Mouse (Mus musculus) neural tube, embryonic 15.5 days (tissue): ENCODE measurements at regions not wholly inside any gene's neighbourhood (a gene's known extent, or its start where the extent isn't known, plus 50 kb on each side); places are given as distances from the start of the nearest gene placed in this dataset.

ENCODE experiments used
- ATAC-seq: fragments of 200-750 bp; cut with Nextera tagmentation; 2 replicates; pipeline ENCODE4 v1.8.0; 2017; ENCODE audit warnings: mild to moderate bottlenecking, moderate TSS enrichment, moderate library complexity; ENCODE audit not compliant: low FRiP score
- H3K27ac ChIP-seq: fragments of 300-500 bp; sonication (generic); replicated peaks from 2 replicates; pipeline ENCODE4 v1.5.1; 2015; ENCODE audit warnings: mild to moderate bottlenecking, inconsistent platforms
- H3K27me3 ChIP-seq: fragments of 300-500 bp; sonication (generic); replicated peaks from 2 replicates; pipeline ENCODE4 v1.6.1; 2015; ENCODE audit warnings: inconsistent platforms
- H3K36me3 ChIP-seq: fragments of 300-500 bp; sonication (generic); 2 replicates; pipeline ENCODE4 v1.6.1; 2015; ENCODE audit warnings: inconsistent platforms
- H3K4me1 ChIP-seq: fragments of 300-500 bp; sonication (generic); 2 replicates; pipeline ENCODE4 v1.6.1; 2015; ENCODE audit warnings: inconsistent platforms
- H3K4me2 ChIP-seq: fragments of 300-500 bp; sonication (generic); 2 replicates; pipeline ENCODE4 v1.6.1; 2015; ENCODE audit warnings: inconsistent platforms, mild to moderate bottlenecking, moderate library complexity
- H3K4me3 ChIP-seq: fragments of 300-500 bp; sonication (generic); replicated peaks from 2 replicates; pipeline ENCODE4 v1.5.1; 2015; ENCODE audit warnings: mild to moderate bottlenecking, inconsistent platforms
- H3K9ac ChIP-seq: fragments of 300-500 bp; sonication (generic); replicated peaks from 2 replicates; pipeline ENCODE4 v1.6.1; 2015; ENCODE audit warnings: mild to moderate bottlenecking, inconsistent platforms
- H3K9me3 ChIP-seq: fragments of 300-500 bp; sonication (generic); replicated peaks from 2 replicates; pipeline ENCODE4 v1.6.1; 2016; ENCODE audit warnings: inconsistent platforms
- WGBS: fragments of 180-500 bp; shearing (Covaris S2); methylation state at CpG from one replicate; pipeline ENCODE4 v1.1.7; 2015; ENCODE audit warnings: mixed read lengths; 5-methylcytosine and 5-hydroxymethylcytosine counted together

GRCm38 (mm10) chr13:60237091-60237490, 59.9 kb upstream of the Gas1 start:
- Histone ChIP-seq H3K4me1 (0 out of 2 replicates have a peak, but pooled peaks cover 4% of the 10 kb centered on the region), H3K4me3 (no peak overlapping the region), H3K27ac (no peak overlapping the region), H3K27me3 (no peaks in the 10 kb centered on the region), H3K4me2 (no peak overlapping the region), H3K36me3 (no peaks in the 10 kb centered on the region), H3K9me3 (no peaks in the 10 kb centered on the region), H3K9ac (no peak overlapping the region)
- no peak for ATAC-seq
- 92% methylated on average over 3 of the region's 3 CpGs for whole genome bisulfite sequencing

DNA sequence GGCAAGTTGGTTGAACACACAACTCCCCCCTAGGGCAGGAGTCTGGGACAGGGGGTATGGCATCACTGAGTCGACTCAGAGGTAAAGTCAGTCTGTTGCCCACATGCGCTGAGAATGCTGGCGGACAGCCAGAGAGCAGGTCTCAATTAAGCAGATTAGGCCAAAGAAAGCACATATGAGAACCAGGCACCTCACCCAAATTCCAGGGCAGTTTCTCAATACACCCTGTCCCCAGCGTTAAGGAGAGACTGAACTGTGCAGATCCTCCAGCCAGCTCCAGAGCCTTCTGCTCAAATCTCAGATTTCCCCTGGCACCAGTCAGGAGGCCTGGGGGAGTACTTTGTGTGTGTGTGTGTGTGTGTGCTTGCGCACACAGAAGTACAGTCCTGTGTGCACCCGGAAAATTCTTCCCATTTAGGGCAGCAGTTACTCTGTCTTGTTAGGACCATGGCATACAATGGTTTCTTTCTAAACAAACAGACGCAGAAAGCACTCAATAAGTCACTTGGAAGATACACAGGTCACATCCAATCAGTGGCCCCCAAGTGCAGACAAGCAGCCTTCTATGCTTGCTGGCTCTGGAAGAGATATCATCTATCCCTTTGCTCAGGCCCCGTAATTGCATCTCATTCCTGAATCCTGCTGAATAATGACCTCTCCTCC, 65.4 kb upstream of the Gas1 start:
- ATAC-seq = no peak
- no peaks in the 10 kb centered on the region for H3K27me3 ChIP-seq
- H3K4me3 ChIP-seq = no peak overlapping the region
- no peak overlapping the region for H3K27ac ChIP-seq
- no peaks in the 10 kb centered on the region for H3K36me3 ChIP-seq
- WGBS = 46% methylated on average over 8 of the region's 8 CpGs
- peaks cover 15% of the 10 kb centered on the region for H3K4me1 ChIP-seq
- no peak overlapping the region for H3K9ac ChIP-seq
- no peaks in the 10 kb centered on the region for H3K9me3 ChIP-seq
- no peak overlapping the region for H3K4me2 ChIP-seq

- no peak overlapping the region for H3K4me3 ChIP-seq
- H3K27me3 ChIP-seq = no peaks in the 10 kb centered on the region
- WGBS = 35% methylated on average over 4 of the region's 4 CpGs
- no peak for ATAC-seq
- H3K27ac ChIP-seq = no peak overlapping the region
- H3K9me3 ChIP-seq = no peaks in the 10 kb centered on the region
- no peak overlapping the region for H3K4me2 ChIP-seq
- no peaks in the 10 kb centered on the region for H3K36me3 ChIP-seq
- no peak overlapping the region for H3K9ac ChIP-seq
- H3K4me1 ChIP-seq = peaks cover 15% of the 10 kb centered on the region
Measured at GRCm38 (mm10) chr13:60243110-60243481, 65.9 kb upstream of the Gas1 start.

DNA sequence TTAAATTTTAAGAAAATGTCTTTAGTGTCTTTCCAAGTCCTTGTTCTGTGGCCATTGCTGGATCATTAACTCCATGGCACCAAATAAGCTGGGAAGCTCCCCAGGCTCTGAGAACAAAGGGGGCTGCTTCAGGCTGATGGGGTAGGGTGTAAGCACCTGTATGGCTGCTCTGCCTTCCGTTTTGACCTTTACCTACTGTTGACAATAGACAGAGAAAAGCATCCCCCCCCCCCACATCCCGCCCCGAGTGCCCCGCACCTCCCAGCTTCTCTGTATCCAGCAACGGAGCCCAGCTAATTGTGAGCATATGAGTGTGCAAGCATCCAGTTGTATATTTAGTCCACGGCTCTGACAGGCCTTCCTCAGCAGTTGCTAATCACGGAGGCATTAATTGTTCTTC, 78.0 kb upstream of the Gas1 start:
- Histone ChIP-seq H3K4me2 (no peak overlapping the region), H3K4me3 (no peak overlapping the region), H3K27ac (no peak overlapping the region), H3K27me3 (no peaks in the 10 kb centered on the region), H3K9me3 (no peaks in the 10 kb centered on the region), H3K36me3 (no peaks in the 10 kb centered on the region), H3K4me1 (no peaks in the 10 kb centered on the region), H3K9ac (no peak overlapping the region)
- ATAC-seq = no peak
- 59% methylated on average over 7 of the region's 7 CpGs for WGBS

GRCm38 (mm10) chr13:60255715-60256114, 78.5 kb upstream of the Gas1 start:
- WGBS = 55% methylated on average over 7 of the region's 7 CpGs
- no peak for ATAC-seq
- no peak overlapping the region for H3K4me2 ChIP-seq

DNA sequence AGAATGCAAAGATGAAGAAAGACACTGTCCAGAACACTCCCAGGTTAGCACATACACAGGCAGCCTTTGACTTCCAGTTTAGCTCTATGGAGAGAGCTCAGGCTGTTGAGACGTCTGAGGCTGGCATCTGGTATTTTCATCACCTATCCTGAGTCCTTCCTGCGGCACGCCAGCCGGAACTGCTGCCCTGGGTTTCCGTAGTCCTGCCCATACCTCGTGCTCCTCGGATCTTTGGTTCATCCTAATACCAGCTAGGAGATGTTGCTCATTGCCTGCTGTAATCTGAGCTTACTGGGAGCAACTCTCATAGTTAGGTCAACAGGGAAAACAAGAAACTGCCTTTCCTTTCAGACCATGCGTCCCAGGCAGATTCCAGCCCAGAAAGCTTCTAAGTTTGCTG, 79.8 kb upstream of the Gas1 start:
- Histone ChIP-seq H3K36me3 (no peaks in the 10 kb centered on the region), H3K4me3 (no peak overlapping the region), H3K27ac (no peak overlapping the region), H3K4me1 (no peaks in the 10 kb centered on the region), H3K4me2 (no peak overlapping the region), H3K9me3 (no peaks in the 10 kb centered on the region), H3K9ac (no peak overlapping the region), H3K27me3 (no peaks in the 10 kb centered on the region)
- WGBS = 83% methylated on average over 8 of the region's 8 CpGs
- no peak for ATAC-seq

More at GRCm38 (mm10) chr13:60255715-60256114, 78.5 kb upstream of the Gas1 start:
- no peaks in the 10 kb centered on the region for H3K4me1 ChIP-seq
- H3K9ac ChIP-seq = no peak overlapping the region
- no peak overlapping the region for H3K4me3 ChIP-seq
- H3K27ac ChIP-seq = no peak overlapping the region
- no peaks in the 10 kb centered on the region for H3K27me3 ChIP-seq
- no peaks in the 10 kb centered on the region for H3K36me3 ChIP-seq
- H3K9me3 ChIP-seq = no peaks in the 10 kb centered on the region

- 58% methylated on average over 3 of the region's 3 CpGs for WGBS
- no peak for ATAC-seq
- Histone ChIP-seq H3K27me3 (no peaks in the 10 kb centered on the region), H3K4me3 (no peak overlapping the region), H3K4me1 (no peaks in the 10 kb centered on the region), H3K36me3 (no peaks in the 10 kb centered on the region), H3K4me2 (no peak overlapping the region), H3K27ac (no peak overlapping the region), H3K9me3 (no peaks in the 10 kb centered on the region), H3K9ac (no peak overlapping the region)
Measured at GRCm38 (mm10) chr13:60257878-60258277, 80.7 kb upstream of the Gas1 start.

GRCm38 (mm10) chr13:60262449-60263028, 85.4 kb upstream of the Gas1 start:
- no peak for ATAC-seq
- Histone ChIP-seq H3K27me3 (no peaks in the 10 kb centered on the region), H3K9me3 (no peaks in the 10 kb centered on the region), H3K4me1 (peaks cover 9% of the 10 kb centered on the region), H3K36me3 (no peaks in the 10 kb centered on the region), H3K4me3 (no peak overlapping the region), H3K4me2 (no peak overlapping the region), H3K27ac (no peak overlapping the region), H3K9ac (no peak overlapping the region)
- WGBS = 78% methylated on average over 11 of the region's 11 CpGs

DNA sequence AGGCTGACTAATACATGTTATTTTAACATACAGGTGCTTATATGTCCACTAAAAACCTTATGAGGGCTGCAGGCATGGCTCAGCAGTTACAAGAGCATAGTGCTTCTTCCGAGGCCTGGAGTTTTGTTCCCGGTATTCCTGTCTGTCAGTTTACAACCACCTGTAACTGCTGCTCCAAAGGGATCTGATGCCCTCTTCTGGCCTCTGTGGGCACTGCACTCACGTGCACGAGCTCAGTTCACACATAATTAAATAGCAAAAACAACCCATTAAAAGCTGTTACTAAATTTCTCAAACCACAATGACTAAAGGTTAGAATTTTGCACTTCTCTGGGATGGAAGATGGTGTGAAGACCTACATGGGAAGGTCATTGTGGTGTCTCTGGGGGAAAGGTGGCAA, 87.3 kb upstream of the Gas1 start:
- H3K4me3 ChIP-seq = no peak overlapping the region
- no peaks in the 10 kb centered on the region for H3K9me3 ChIP-seq
- no peaks in the 10 kb centered on the region for H3K27me3 ChIP-seq
- 93% methylated on average over 4 of the region's 4 CpGs for WGBS
- H3K9ac ChIP-seq = no peak overlapping the region
- H3K27ac ChIP-seq = no peak overlapping the region
- H3K4me1 ChIP-seq = peaks cover 22% of the 10 kb centered on the region
- no peaks in the 10 kb centered on the region for H3K36me3 ChIP-seq
- no peak for ATAC-seq
- no peak overlapping the region for H3K4me2 ChIP-seq

DNA sequence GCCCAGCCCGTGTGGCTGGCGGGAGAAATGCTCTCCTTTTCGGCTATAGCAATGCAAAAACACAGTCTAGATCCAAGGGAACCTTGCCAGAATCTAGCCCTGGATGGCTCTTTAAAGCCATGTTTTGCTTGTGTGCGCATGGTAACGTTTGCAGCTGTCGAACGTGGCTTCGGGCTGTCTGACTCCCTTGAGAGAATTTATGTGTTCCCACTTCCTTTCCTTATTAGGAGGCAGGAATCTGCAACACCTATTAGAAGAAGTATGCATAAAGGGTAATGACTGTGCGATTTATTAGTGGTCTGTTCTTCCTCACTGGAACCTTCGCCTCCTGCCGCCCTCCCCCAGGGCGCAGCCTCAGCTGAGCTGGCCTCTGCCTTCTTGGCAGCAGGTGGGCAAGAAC, 90.4 kb upstream of the Gas1 start:
- 13% methylated on average over 12 of the region's 12 CpGs for WGBS
- no peaks in the 10 kb centered on the region for H3K27me3 ChIP-seq
- H3K9ac ChIP-seq = no peak overlapping the region
- ATAC-seq = peak; percentile 62
- H3K4me3 ChIP-seq = no peak overlapping the region; the same call in 1 of the 2 replicates
- H3K4me2 ChIP-seq = peak overlapping the region; percentile 32
- H3K9me3 ChIP-seq = no peaks in the 10 kb centered on the region
- H3K4me1 ChIP-seq = peaks cover 25% of the 10 kb centered on the region
- peak overlapping the region; percentile 43; the same call in 1 of the 2 replicates for H3K27ac ChIP-seq
- H3K36me3 ChIP-seq = no peaks in the 10 kb centered on the region

DNA sequence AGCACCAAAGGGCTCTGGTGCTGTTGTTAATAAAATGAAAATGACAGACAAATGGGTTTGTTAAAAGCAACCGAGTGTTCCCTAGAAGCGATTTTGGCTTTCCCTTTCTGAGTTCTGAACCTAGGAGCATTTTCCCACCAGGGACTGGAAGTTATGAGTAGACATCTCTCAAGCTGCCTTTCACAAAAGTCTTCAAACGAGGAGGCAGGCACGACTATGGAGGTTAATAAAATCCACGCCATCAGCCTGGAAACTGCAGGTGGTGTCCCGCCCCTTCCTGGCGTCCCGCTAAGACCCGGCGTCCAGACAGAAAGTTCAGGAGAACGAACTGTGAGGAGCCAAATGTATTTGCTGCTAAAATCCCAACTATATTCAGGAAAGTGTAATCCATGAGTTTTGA, 91.1 kb upstream of the Gas1 start:
- no peaks in the 10 kb centered on the region for H3K9me3 ChIP-seq
- H3K27ac ChIP-seq = peak overlapping the region; percentile 43; the same call in 1 of the 2 replicates
- H3K27me3 ChIP-seq = no peaks in the 10 kb centered on the region
- H3K9ac ChIP-seq = no peak overlapping the region
- no peak overlapping the region for H3K4me2 ChIP-seq
- no peak for ATAC-seq
- H3K4me1 ChIP-seq = peaks cover 25% of the 10 kb centered on the region
- 68% methylated on average over 11 of the region's 11 CpGs for WGBS
- H3K4me3 ChIP-seq = no peak overlapping the region
- H3K36me3 ChIP-seq = no peaks in the 10 kb centered on the region

GRCm38 (mm10) chr13:60269406-60269841, 92.3 kb upstream of the Gas1 start:
- 28% methylated on average over 9 of the region's 9 CpGs for WGBS
- H3K9ac ChIP-seq = no peak overlapping the region
- H3K4me2 ChIP-seq = no peak overlapping the region
- no peak overlapping the region for H3K27ac ChIP-seq
- H3K27me3 ChIP-seq = no peaks in the 10 kb centered on the region
- H3K9me3 ChIP-seq = no peaks in the 10 kb centered on the region
- H3K4me3 ChIP-seq = no peak overlapping the region
- no peak for ATAC-seq
- no peaks in the 10 kb centered on the region for H3K36me3 ChIP-seq
- H3K4me1 ChIP-seq = peaks cover 25% of the 10 kb centered on the region
